Mouse (Mus musculus): ENCODE measurements around the gene Fgd1. TPM values are rescaled to one million over a fixed set of nuclear protein-coding genes. Genes with fewer than 3 reads are reported as not detected.

Fgd1 gene
- polyA plus RNA-seq, 1 experiment = 47.7 TPM

- TF ChIP-seq CTCF (IDR thresholded peaks at IDR 0.05; ENCODE audit: borderline replicate concordance, extremely low read depth, insufficient read depth, insufficient read length) = no peak
- no peak for TF ChIP-seq POLR2A (IDR thresholded peaks at IDR 0.05; ENCODE audit: borderline replicate concordance, extremely low read depth, insufficient read depth, insufficient read length, poor library complexity, severe bottlenecking)
- peak; percentile 94 for DNase-seq (ENCODE audit: low read depth)
Observed at GRCm38 (mm10) chrX:151096171-151097058, 50.5 kb downstream of the Fgd1 start, which contains the start of gene Tsr2. Gene Tsr2 (minus strand): TSS chrX:151096543.

DNA sequence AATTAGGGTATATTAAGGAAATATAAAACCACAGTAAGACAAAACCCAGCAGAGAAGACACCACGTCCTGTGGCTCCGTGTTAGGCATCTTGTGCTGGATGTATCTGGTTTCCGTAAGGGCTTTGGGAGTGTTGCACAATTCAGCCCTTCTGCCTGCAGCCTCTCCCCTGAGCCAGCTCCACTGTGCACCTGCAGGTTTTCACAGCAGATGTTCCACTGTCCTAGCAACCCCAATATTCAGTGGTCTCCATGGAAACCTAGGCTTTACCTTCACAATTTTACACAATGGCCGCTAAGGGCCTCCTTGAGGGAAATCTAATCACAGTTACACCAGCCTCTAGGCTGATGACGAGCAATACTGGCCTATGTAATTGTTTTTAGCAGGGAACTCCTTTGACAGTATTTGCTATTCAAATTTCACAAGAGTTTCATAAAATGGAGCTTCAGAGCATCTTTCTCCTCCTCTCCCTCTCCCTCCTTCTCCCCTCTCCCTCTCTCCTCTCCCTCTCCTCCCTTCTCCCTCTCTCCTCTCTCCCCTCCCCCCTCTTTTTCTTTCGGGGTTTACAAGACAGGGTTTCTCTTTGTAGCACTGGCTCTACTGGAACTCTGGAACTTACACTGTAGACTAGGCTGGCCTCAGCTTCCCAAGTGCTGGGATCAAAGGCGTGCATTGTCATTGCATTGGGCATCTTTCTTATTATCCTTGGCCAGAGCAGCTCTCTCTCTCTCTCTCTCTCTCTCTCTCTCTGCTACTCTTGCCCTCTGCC, 61.5 kb downstream of the Fgd1 start:
- TF ChIP-seq POLR2A (IDR thresholded peaks at IDR 0.05; ENCODE audit: borderline replicate concordance, extremely low read depth, insufficient read depth, insufficient read length, poor library complexity, severe bottlenecking) = no peak
- TF ChIP-seq CTCF (IDR thresholded peaks at IDR 0.05; ENCODE audit: borderline replicate concordance, extremely low read depth, insufficient read depth, insufficient read length) = no peak
- peak; percentile 63 for DNase-seq (ENCODE audit: low read depth)

GRCm38 (mm10) chrX:151116795-151117194, 70.8 kb downstream of the Fgd1 start:
- peak; percentile 65 for DNase-seq (ENCODE audit: low read depth)

GRCm38 (mm10) chrX:151117432-151117831, 71.5 kb downstream of the Fgd1 start:
- TF ChIP-seq CTCF (IDR thresholded peaks at IDR 0.05; ENCODE audit: borderline replicate concordance, extremely low read depth, insufficient read depth, insufficient read length) (peak; percentile 64), POLR2A (IDR thresholded peaks at IDR 0.05; ENCODE audit: borderline replicate concordance, extremely low read depth, insufficient read depth, insufficient read length, poor library complexity, severe bottlenecking) (no peak)
- peak; percentile 23 for DNase-seq (ENCODE audit: low read depth)

More at GRCm38 (mm10) chrX:151116795-151117194, 70.8 kb downstream of the Fgd1 start:
- TF ChIP-seq CTCF (IDR thresholded peaks at IDR 0.05; ENCODE audit: borderline replicate concordance, extremely low read depth, insufficient read depth, insufficient read length) (peak; percentile 49; the same call in 1 of the 2 replicates), POLR2A (IDR thresholded peaks at IDR 0.05; ENCODE audit: borderline replicate concordance, extremely low read depth, insufficient read depth, insufficient read length, poor library complexity, severe bottlenecking) (no peak)

DNA sequence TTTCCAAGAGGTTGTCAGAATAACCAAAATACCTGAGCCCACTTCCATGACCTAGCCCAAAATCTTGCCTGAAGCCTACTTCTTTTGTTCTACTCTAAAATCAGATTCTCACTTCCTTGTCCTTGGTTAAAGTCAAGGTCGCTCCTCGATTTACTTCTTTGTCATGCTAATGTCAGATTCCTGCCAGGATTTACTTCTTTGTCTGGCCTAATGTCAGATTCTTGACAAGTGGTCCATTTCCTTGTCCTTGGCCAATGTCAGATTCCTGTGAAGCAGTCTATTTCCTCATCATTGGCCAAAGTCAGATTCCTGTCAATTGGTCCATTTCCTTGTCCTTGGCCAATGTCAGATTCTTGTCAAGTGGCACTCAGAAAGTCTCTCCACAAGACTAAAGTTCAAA, 78.0 kb downstream of the Fgd1 start:
- TF ChIP-seq POLR2A (IDR thresholded peaks at IDR 0.05; ENCODE audit: borderline replicate concordance, extremely low read depth, insufficient read depth, insufficient read length, poor library complexity, severe bottlenecking) (no peak), CTCF (IDR thresholded peaks at IDR 0.05; ENCODE audit: borderline replicate concordance, extremely low read depth, insufficient read depth, insufficient read length) (no peak)
- DNase-seq (ENCODE audit: low read depth) = no peak

- no peak for DNase-seq (ENCODE audit: low read depth)
- peak; percentile 23; the same call in 1 of the 2 replicates for TF ChIP-seq CTCF (IDR thresholded peaks at IDR 0.05; ENCODE audit: borderline replicate concordance, extremely low read depth, insufficient read depth, insufficient read length)
- TF ChIP-seq POLR2A (IDR thresholded peaks at IDR 0.05; ENCODE audit: borderline replicate concordance, extremely low read depth, insufficient read depth, insufficient read length, poor library complexity, severe bottlenecking) = no peak
Observed at GRCm38 (mm10) chrX:151130493-151130892, 84.5 kb downstream of the Fgd1 start.

DNA sequence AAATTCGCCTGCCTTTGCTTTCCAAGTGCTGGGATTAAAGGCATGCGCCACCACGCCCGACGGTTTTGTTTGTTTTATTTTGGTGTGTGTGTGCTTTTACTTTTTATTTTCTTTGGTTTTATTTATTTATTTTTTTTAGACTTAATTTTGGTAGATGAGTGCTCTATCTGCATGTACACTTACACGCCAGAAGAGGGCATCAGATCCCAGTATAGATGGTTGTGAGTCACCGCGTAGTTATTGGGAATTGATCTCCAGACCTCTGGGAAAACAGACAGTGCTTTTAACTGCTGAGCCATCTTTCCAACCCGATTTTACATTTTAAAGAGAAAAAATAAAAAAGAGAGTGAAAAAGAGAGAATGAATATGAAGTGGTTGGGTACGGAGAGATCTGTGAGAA, 86.8 kb downstream of the Fgd1 start:
- DNase-seq (ENCODE audit: low read depth) = peak; percentile 56

More for the DNA sequence above, 86.8 kb downstream of the Fgd1 start:
- TF ChIP-seq CTCF (IDR thresholded peaks at IDR 0.05; ENCODE audit: borderline replicate concordance, extremely low read depth, insufficient read depth, insufficient read length) = peak; percentile 40; the same call in 1 of the 2 replicates
- no peak for TF ChIP-seq POLR2A (IDR thresholded peaks at IDR 0.05; ENCODE audit: borderline replicate concordance, extremely low read depth, insufficient read depth, insufficient read length, poor library complexity, severe bottlenecking)

Other genes with a start within 250 kb of the Fgd1 start
- 168 and 197 TPM in 2 replicates for gene Maged2, start 231.8 kb upstream of the Fgd1 start, polyA plus RNA-seq (2012; rRNA removed)
- gene Gnl3l, start 28.8 kb upstream of the Fgd1 start, polyA plus RNA-seq (2012; rRNA removed) = 48.2 and 69.1 TPM in 2 replicates
- gene Tsr2, start 50.4 kb downstream of the Fgd1 start, polyA plus RNA-seq (2012; rRNA removed) = 28.2 and 28.4 TPM in 2 replicates
- gene Wnk3, start 151.9 kb downstream of the Fgd1 start, polyA plus RNA-seq (2012; rRNA removed) = 17.1 and 24.6 TPM in 2 replicates

All from brain, embryonic 14.5 days (tissue).